Mouse (Mus musculus) CH12.LX (cell line): ENCODE data around the gene Ppan. TPM values are rescaled to one million over a fixed set of nuclear protein-coding genes. Genes with fewer than 3 reads are reported as not detected.

Source experiments
- DNase-seq: peaks from one replicate; pipeline ENCODE4 v3.0.0-alpha.2; 2013; ENCODE audit errors: extremely low read depth
- H3K27ac ChIP-seq: 2 replicates; pipeline ENCODE4 v1.5.1; 2012; ENCODE audit warnings: low read depth, mild to moderate bottlenecking, control low read depth, moderate library complexity; ENCODE audit not compliant: insufficient read depth
- H3K27me3 ChIP-seq: replicated peaks from 2 replicates; pipeline ENCODE3; 2012; ENCODE audit warnings: inconsistent platforms
- H3K36me3 ChIP-seq, 2 experiments: replicated peaks in 1 of 2; 2 replicates each; pipeline versions ENCODE3 to v1.6.1; 2012; ENCODE audit warnings: inconsistent platforms in 1 of 2, low read length in 1 of 2, mild to moderate bottlenecking in 1 of 2, mixed read lengths in 1 of 2, moderate library complexity in 1 of 2; ENCODE audit not compliant: control insufficient read depth in 1 of 2, insufficient read depth in 1 of 2
- H3K4me1 ChIP-seq, 2 experiments: 2 replicates each; pipeline ENCODE4 v1.6.1; 2012; ENCODE audit warnings: inconsistent platforms in 1 of 2, moderate library complexity in 1 of 2; ENCODE audit not compliant: insufficient read depth in 2 of 2, control insufficient read depth in 1 of 2
- H3K4me2 ChIP-seq: 2 replicates; pipeline ENCODE4 v1.6.1; 2012; ENCODE audit warnings: low read depth, mild to moderate bottlenecking, control low read depth; ENCODE audit not compliant: poor library complexity, insufficient read depth, severe bottlenecking
- H3K4me3 ChIP-seq, 3 experiments: fragments of 150-350 bp in 1 of 3; sonication (generic) in 1 of 3; replicated peaks in 1 of 3; 2 replicates each; pipeline versions ENCODE3 to v1.5.1; 2011 to 2012; ENCODE audit warnings: low read depth in 2 of 3, low read length in 2 of 3, mild to moderate bottlenecking in 2 of 3, moderate library complexity in 2 of 3, control low read depth in 1 of 3, improper control_type of control experiment in 1 of 3, inconsistent platforms in 1 of 3, mixed read lengths in 1 of 3; ENCODE audit not compliant: poor library complexity in 1 of 3
- H3K79me2 ChIP-seq: replicated peaks from 2 replicates; pipeline ENCODE4 v1.6.1; 2012; ENCODE audit warnings: mild to moderate bottlenecking, moderate library complexity; ENCODE audit not compliant: control insufficient read depth, poor library complexity, insufficient read depth, severe bottlenecking; ENCODE audit errors: extremely low read depth
- H3K9ac ChIP-seq: 2 replicates; pipeline ENCODE4 v1.6.1; 2012; ENCODE audit warnings: low read depth, mild to moderate bottlenecking, control low read depth, moderate library complexity; ENCODE audit not compliant: insufficient read depth
- H3K9me3 ChIP-seq: replicated peaks from 2 replicates; pipeline ENCODE3; 2012; ENCODE audit warnings: low read length, inconsistent platforms, mixed read lengths
- BHLHE40 ChIP-seq: IDR thresholded peaks from 2 replicates; pipeline ENCODE4 v1.6.1; 2011; ENCODE audit warnings: mild to moderate bottlenecking, low read depth, low read length, improper control_type of control experiment
- CHD1 ChIP-seq: IDR thresholded peaks from 2 replicates; pipeline ENCODE4 v1.6.1; 2012; ENCODE audit warnings: low read depth, low read length, improper control_type of control experiment, inconsistent platforms
- CHD2 ChIP-seq: IDR thresholded peaks from 2 replicates; pipeline ENCODE4 v1.6.1; 2011; ENCODE audit warnings: low read length, improper control_type of control experiment
- CTCF ChIP-seq, 2 experiments: IDR thresholded peaks in 1 of 2; conservative IDR thresholded peaks in 1 of 2; 2 replicates each; pipeline ENCODE4 v1.5.1; 2011 to 2012; ENCODE audit warnings: low read depth in 2 of 2, low read length in 2 of 2, improper control_type of control experiment in 1 of 2, inconsistent platforms in 1 of 2, mild to moderate bottlenecking in 1 of 2, moderate library complexity in 1 of 2
- E2F4 ChIP-seq: IDR thresholded peaks from 2 replicates; pipeline ENCODE4 v1.6.1; 2011; ENCODE audit warnings: low read depth, low read length, improper control_type of control experiment; ENCODE audit not compliant: insufficient replicate concordance
- ELF1 ChIP-seq: IDR thresholded peaks from 2 replicates; pipeline ENCODE4 v1.6.1; 2014; ENCODE audit warnings: low read depth, mild to moderate bottlenecking, inconsistent platforms, low read length, improper control_type of control experiment
- EP300 ChIP-seq: IDR thresholded peaks from 2 replicates; pipeline ENCODE4 v1.6.1; 2011; ENCODE audit warnings: low read length, improper control_type of control experiment
- ETS1 ChIP-seq: conservative IDR thresholded peaks from 2 replicates; pipeline ENCODE4 v1.6.1; 2012; ENCODE audit warnings: low read depth, mild to moderate bottlenecking, inconsistent platforms, low read length, improper control_type of control experiment, moderate library complexity
- GABPA ChIP-seq: IDR thresholded peaks from 2 replicates; pipeline ENCODE4 v1.6.1; 2012; ENCODE audit warnings: low read depth, low read length, improper control_type of control experiment, inconsistent platforms; ENCODE audit not compliant: insufficient replicate concordance
- HCFC1 ChIP-seq: IDR thresholded peaks from 2 replicates; pipeline ENCODE4 v1.6.1; 2012; ENCODE audit warnings: low read depth, mild to moderate bottlenecking, inconsistent platforms, low read length, improper control_type of control experiment
- IRF4 ChIP-seq: IDR thresholded peaks from 2 replicates; pipeline ENCODE4 v1.6.1; 2014; ENCODE audit warnings: low read depth, mild to moderate bottlenecking, inconsistent platforms, low read length, improper control_type of control experiment
- JUN ChIP-seq: IDR thresholded peaks from 2 replicates; pipeline ENCODE4 v1.6.1; 2011; ENCODE audit warnings: low read depth, mild to moderate bottlenecking, low read length, improper control_type of control experiment, moderate library complexity; ENCODE audit not compliant: insufficient read depth
- JUND ChIP-seq: conservative IDR thresholded peaks from 2 replicates; pipeline ENCODE4 v1.6.1; 2011; ENCODE audit warnings: low read depth, low read length, improper control_type of control experiment
- KAT2A ChIP-seq: IDR thresholded peaks from 2 replicates; pipeline ENCODE4 v1.6.1; 2012; ENCODE audit warnings: low read length, improper control_type of control experiment, inconsistent platforms; ENCODE audit not compliant: insufficient replicate concordance
- MAFK ChIP-seq: IDR thresholded peaks from 2 replicates; pipeline ENCODE4 v1.6.1; 2011; ENCODE audit warnings: low read length, improper control_type of control experiment; ENCODE audit not compliant: insufficient replicate concordance
- MAX ChIP-seq: IDR thresholded peaks from 2 replicates; pipeline ENCODE4 v1.6.1; 2011; ENCODE audit warnings: low read length, improper control_type of control experiment
- MAZ ChIP-seq: IDR thresholded peaks from 2 replicates; pipeline ENCODE4 v1.6.1; 2012; ENCODE audit warnings: low read depth, mild to moderate bottlenecking, inconsistent platforms, low read length, improper control_type of control experiment, moderate library complexity
- MEF2A ChIP-seq: IDR thresholded peaks from 2 replicates; pipeline ENCODE4 v1.6.1; 2014; ENCODE audit warnings: low read depth, mild to moderate bottlenecking, inconsistent platforms, low read length, improper control_type of control experiment, borderline replicate concordance
- MXI1 ChIP-seq: IDR thresholded peaks from 2 replicates; pipeline ENCODE4 v1.6.1; 2011; ENCODE audit warnings: mild to moderate bottlenecking, low read depth, low read length, improper control_type of control experiment
- MYC ChIP-seq: IDR thresholded peaks from 2 replicates; pipeline ENCODE4 v1.6.1; 2011; ENCODE audit warnings: low read depth, mild to moderate bottlenecking, improper control_type of control experiment, low read length
- NELFE ChIP-seq: IDR thresholded peaks from 2 replicates; pipeline ENCODE4 v1.6.1; 2011; ENCODE audit warnings: low read depth, low read length, improper control_type of control experiment
- NRF1 ChIP-seq: IDR thresholded peaks from 2 replicates; pipeline ENCODE4 v1.6.1; 2014; ENCODE audit warnings: low read depth, mild to moderate bottlenecking, inconsistent platforms, low read length, improper control_type of control experiment, moderate library complexity
- PAX5 ChIP-seq: IDR thresholded peaks from 2 replicates; pipeline ENCODE4 v1.6.1; 2012; ENCODE audit warnings: low read length, inconsistent platforms, mixed read lengths
- POLR2A ChIP-seq: IDR thresholded peaks from 2 replicates; pipeline ENCODE4 v1.6.1; 2011; ENCODE audit warnings: low read depth, mild to moderate bottlenecking, improper control_type of control experiment, low read length
- POLR2AphosphoS2 ChIP-seq: IDR thresholded peaks from 2 replicates; pipeline ENCODE4 v1.6.1; 2011; ENCODE audit warnings: low read depth, low read length, improper control_type of control experiment
- RAD21 ChIP-seq: IDR thresholded peaks from 2 replicates; pipeline ENCODE4 v1.6.1; 2011; ENCODE audit warnings: low read depth, mild to moderate bottlenecking, low read length, improper control_type of control experiment, moderate library complexity
- RCOR1 ChIP-seq: conservative IDR thresholded peaks from 2 replicates; pipeline ENCODE4 v1.6.1; 2012; ENCODE audit warnings: low read depth, mild to moderate bottlenecking, inconsistent platforms, low read length, improper control_type of control experiment
- SIN3A ChIP-seq: IDR thresholded peaks from 2 replicates; pipeline ENCODE4 v1.6.1; 2012; ENCODE audit warnings: low read length, improper control_type of control experiment, inconsistent platforms
- SMC3 ChIP-seq: IDR thresholded peaks from 2 replicates; pipeline ENCODE4 v1.6.1; 2011; ENCODE audit warnings: low read depth, low read length, improper control_type of control experiment
- TBP ChIP-seq: conservative IDR thresholded peaks from 2 replicates; pipeline ENCODE4 v1.6.1; 2011; ENCODE audit warnings: low read depth, low read length, improper control_type of control experiment
- TCF12 ChIP-seq: IDR thresholded peaks from 2 replicates; pipeline ENCODE4 v1.6.1; 2014; ENCODE audit warnings: low read depth, mild to moderate bottlenecking, inconsistent platforms, low read length, improper control_type of control experiment
- UBTF ChIP-seq: IDR thresholded peaks from 2 replicates; pipeline ENCODE4 v1.6.1; 2012; ENCODE audit warnings: low read depth, mild to moderate bottlenecking, inconsistent platforms, low read length, improper control_type of control experiment, moderate library complexity
- USF1 ChIP-seq: IDR thresholded peaks from 2 replicates; pipeline ENCODE4 v1.6.1; 2014; ENCODE audit warnings: low read depth, mild to moderate bottlenecking, inconsistent platforms, low read length, improper control_type of control experiment
- USF2 ChIP-seq: conservative IDR thresholded peaks from 2 replicates; pipeline ENCODE4 v1.6.1; 2011; ENCODE audit warnings: low read depth, low read length, improper control_type of control experiment
- ZC3H11A ChIP-seq: IDR thresholded peaks from 2 replicates; pipeline ENCODE4 v1.6.1; 2012; ENCODE audit warnings: low read depth, mild to moderate bottlenecking, inconsistent platforms, low read length, improper control_type of control experiment
- ZKSCAN1 ChIP-seq: IDR thresholded peaks from 2 replicates; pipeline ENCODE4 v1.6.1; 2012; ENCODE audit warnings: low read depth, inconsistent platforms, low read length, improper control_type of control experiment, borderline replicate concordance
- ZMIZ1 ChIP-seq: IDR thresholded peaks from 2 replicates; pipeline ENCODE4 v1.6.1; 2012; ENCODE audit warnings: low read depth, mild to moderate bottlenecking, inconsistent platforms, low read length, improper control_type of control experiment
- ZNF384 ChIP-seq: IDR thresholded peaks from 2 replicates; pipeline ENCODE4 v1.6.1; 2012; ENCODE audit warnings: low read depth, low read length, improper control_type of control experiment, inconsistent platforms
- dilution Hi-C: fragments of 300-500 bp; cut with MboI; formaldehyde crosslinking; loops from 2 replicates; pipeline ENCODE4 v1.14.3; 2020; ENCODE audit warnings: low sequenced_read_pairs; ENCODE audit not compliant: extremely low pct_unique_long_range_greater_than_20kb, extremely low pct_ligation_motif_present
- in situ Hi-C: fragments of 300-500 bp; cut with MboI; formaldehyde crosslinking; loops from 3 replicates; pipeline ENCODE4 v1.14.3; 2019; ENCODE audit warnings: low sequenced_read_pairs, low pct_ligation_motif_present, low pct_unique_long_range_greater_than_20kb, mixed read lengths
- polyA plus RNA-seq: library from polyadenylated mRNA; unstranded; fragments of >175 nt; gene quantifications from 2 replicates; pipeline ENCODE4 v1.2.1, GENCODE M21; 2012; ENCODE audit warnings: low read depth; ENCODE audit not compliant: insufficient read length
- total RNA-seq, 2 experiments: library from RNA; depleted of rRNA; stranded (reverse); fragments of 300-350 nt in 1 of 2; fragments of >200 nt in 1 of 2; gene quantifications; 2 replicates each; pipeline ENCODE4 v1.2.3; 2012 to 2014

Ppan gene
- total and polyA plus RNA-seq, 3 experiments = 272 to 359 (median 346) TPM

GRCm38 (mm10) chr9:20878041-20878709 is 9.8 kb upstream of the Ppan start:
- Histone ChIP-seq H3K27ac (peak overlapping the region; percentile 93), H3K36me3 (peaks cover 18 to 20% of the 10 kb centered on the region in 2 experiments), H3K9me3 (no peaks in the 10 kb centered on the region), H3K79me2 (no peaks in the 10 kb centered on the region), H3K4me2 (peak overlapping the region; percentile 35; the same call in 1 of the 2 replicates), H3K4me1 (peaks cover 22 to 23% of the 10 kb centered on the region in 2 experiments), H3K4me3 (peak overlapping the region; percentile 33 to 59 (median 52)), H3K9ac (peak overlapping the region; percentile 71), H3K27me3 (peaks cover 18% of the 10 kb centered on the region)
- in situ Hi-C loops (no loop called here), dilution Hi-C loops (no loop called here)
- peak; percentile 98 for DNase-seq
- TF ChIP-seq UBTF (no peak), MAZ (0 out of 2 replicates have a peak, but pooled peaks have one; percentile 29), NELFE (peak; percentile 67), TBP (peak; percentile 49; the same call in 1 of the 2 replicates), SMC3 (peak; percentile 71), ZNF384 (no peak), MEF2A (peak; percentile 60), POLR2AphosphoS2 (peak; percentile 42; the same call in 1 of the 2 replicates), MXI1 (peak; percentile 79), MYC (peak; percentile 96), GABPA (no peak), ZMIZ1 (peak; percentile 55), TCF12 (peak; percentile 81; the same call in 1 of the 2 replicates), CHD1 (no peak; the same call in 1 of the 2 replicates), RAD21 (peak; percentile 85), USF1 (peak; percentile 30), SIN3A (peak; percentile 65), MAFK (no peak; the same call in 1 of the 2 replicates), MAX (peak; percentile 95), NRF1 (peak; percentile 93), BHLHE40 (peak; percentile 88), IRF4 (peak; percentile 72; the same call in 1 of the 2 replicates), ELF1 (no peak; the same call in 1 of the 2 replicates), CTCF (conservative IDR thresholded peaks at IDR 0.05 in 1 of 2, IDR thresholded peaks at IDR 0.05 in 1 of 2; ENCODE audit: low read depth in 2 of 2, low read length in 2 of 2) (peak in 1 of 2 experiments; percentile 96; a peak in 2 of 4 replicates), ZC3H11A (no peak), JUND (no peak), PAX5 (no peak), EP300 (no peak), E2F4 (0 out of 2 replicates have a peak, but pooled peaks have one; percentile 10), ETS1 (peak; percentile 7; the same call in 1 of the 2 replicates), JUN (no peak), ZKSCAN1 (no peak), HCFC1 (peak; percentile 56), USF2 (no peak), RCOR1 (no peak), POLR2A (peak; percentile 85), CHD2 (no peak), KAT2A (0 out of 2 replicates have a peak, but pooled peaks have one; percentile 66)
